Mouse (Mus musculus) T-helper 1 cell (primary cell): ENCODE results near the gene Plekha4.
"Not testable (repeated sequence)": the region's sequence is repeated elsewhere in the genome, so short reads cannot be mapped to it uniquely, and the experiment has no call there.

Experiments used
- in situ Hi-C: fragments of 300-600 bp; cut with MboI, MseI; formaldehyde crosslinking; loops from one replicate; pipeline ENCODE4 v1.15.1; 2025; ENCODE audit warnings: high pct_unique_total_duplicates

Plekha4 gene

DNA sequence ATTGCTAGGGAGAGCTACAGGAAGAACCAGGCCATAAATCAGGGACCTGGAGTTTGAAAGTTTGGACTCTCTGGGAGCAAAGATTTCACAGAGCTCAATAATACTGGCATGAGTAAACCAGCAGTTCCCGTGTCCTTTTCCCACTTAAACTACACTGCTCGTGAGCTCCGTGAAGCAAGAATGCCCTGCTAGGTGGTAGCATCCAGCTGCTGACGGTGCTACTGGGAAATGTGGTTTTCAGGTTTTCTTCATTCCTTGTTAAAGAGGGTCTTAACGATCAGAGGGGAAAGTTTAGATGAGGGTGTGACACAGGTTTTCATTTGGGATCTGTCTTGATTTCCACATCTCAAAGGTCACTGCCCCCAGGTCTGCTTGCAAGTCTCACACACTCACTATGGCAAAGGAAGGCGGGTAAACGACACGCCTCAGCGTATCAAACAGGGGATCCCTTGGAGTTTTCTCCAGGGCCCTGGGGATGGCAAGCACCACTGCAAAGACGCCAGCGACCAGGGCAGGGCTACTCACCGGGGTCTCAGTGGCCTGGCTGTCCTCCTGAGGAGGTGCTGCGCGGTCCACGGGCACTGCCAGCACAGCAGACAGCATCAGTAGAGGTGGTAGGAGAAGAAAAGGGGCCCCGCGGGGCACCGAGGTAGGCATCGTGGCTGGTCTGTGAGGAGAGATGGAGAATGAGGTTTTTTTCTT, 16.8 kb upstream of the Plekha4 start:
- in situ Hi-C loops: no loop called here

DNA sequence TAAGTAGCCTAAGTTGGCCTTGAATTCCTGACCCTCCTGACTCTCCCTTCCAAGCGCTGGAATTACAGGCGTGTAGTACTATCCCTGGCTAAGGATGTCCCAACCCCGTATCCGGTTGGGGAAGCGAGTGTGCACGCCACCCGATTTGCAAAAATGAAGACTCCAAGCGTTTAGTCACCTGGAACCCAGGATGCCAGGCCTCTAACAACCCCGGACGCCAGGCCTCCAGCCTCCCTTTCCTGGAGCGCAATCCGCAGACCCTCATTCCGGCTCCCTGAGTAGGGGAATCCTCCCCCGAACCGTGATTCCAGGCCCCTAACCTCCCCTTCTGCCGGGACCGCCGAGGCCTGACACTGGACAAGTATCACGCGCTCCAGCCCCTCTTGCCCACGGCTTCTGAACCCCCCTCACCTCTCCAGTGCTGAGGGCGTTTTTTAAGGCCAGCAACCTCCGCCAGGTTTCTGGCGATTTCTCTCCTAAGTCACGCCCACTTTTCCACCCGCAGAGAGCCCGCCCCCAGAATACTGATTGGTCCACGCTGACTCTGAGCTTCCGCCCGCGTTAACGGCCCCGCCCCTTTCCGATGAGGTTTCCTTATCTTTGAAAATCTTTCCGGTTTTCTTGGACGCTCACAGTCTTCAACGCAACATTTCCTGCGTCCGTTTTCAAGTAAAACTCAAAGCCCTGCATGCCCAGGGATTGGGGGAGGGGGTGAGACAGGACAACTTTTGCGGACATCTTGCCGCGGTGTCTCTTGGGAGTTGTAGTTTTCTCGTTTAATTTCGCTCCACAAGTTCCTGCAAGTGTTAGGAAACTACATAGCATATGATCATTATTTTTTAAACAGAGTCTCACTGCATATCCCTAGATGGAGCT, 16.0 kb upstream of the Plekha4 start, which contains the start of gene Nucb1:
TSS of gene Nucb1 (minus strand) at position 495 of the 876 bp plus-strand sequence.
- in situ Hi-C loops: no loop called here

DNA sequence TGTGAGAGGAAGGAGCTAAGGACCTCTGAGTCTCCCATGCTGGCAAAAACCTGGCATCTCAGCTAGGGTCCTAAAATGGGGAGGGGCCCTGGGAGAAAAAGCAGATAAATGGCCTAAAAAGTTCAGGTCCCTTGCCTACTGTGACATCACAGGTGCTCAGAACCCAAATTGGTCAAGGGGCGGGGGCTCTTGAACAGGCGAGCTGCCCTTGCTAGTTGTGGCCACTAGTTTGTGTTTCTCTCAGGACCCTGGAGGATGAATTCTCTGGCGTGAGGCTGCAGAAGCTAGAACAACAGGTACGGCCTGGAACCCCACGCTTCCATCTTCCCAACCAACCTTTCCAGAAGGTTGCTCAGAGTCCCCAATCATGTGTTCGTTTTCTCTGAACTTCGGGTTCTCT, 11.7 kb upstream of the Plekha4 start:
- in situ Hi-C loops: no loop called here

GRCm38 (mm10) chr7:45515436-45515835, 10.7 kb upstream of the Plekha4 start:
- in situ Hi-C loops: no loop called here

GRCm38 (mm10) chr7:45516846-45517245, 9.3 kb upstream of the Plekha4 start:
- in situ Hi-C loops: not testable (repeated sequence)

DNA sequence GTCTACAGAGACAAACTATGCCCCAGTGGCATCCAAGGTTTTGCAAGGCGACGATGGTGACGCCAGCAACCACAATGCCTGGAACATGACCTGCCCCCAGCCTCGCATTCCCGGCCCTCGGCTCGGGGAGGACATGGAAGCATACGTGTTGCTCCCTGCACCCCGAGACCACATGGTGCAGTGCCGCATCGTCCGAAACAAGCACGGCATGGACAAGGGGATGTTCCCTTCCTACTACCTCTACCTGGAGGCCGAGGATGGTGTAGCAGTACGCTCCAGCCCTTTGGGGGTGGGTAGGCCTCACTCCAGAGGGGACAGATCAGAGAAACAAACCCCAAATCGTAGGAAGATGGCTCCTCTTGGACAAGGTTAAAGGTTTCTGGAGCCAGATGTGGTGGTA, 7.5 kb upstream of the Plekha4 start:
- in situ Hi-C loops: no loop called here

- in situ Hi-C loops: no loop called here
Measured at GRCm38 (mm10) chr7:45519345-45520120, 6.6 kb upstream of the Plekha4 start.

- in situ Hi-C loops: no loop called here
Measured at GRCm38 (mm10) chr7:45520605-45521004, 5.5 kb upstream of the Plekha4 start.

- in situ Hi-C loops: no loop called here
Measured at GRCm38 (mm10) chr7:45521728-45522184, 4.4 kb upstream of the Plekha4 start.

DNA sequence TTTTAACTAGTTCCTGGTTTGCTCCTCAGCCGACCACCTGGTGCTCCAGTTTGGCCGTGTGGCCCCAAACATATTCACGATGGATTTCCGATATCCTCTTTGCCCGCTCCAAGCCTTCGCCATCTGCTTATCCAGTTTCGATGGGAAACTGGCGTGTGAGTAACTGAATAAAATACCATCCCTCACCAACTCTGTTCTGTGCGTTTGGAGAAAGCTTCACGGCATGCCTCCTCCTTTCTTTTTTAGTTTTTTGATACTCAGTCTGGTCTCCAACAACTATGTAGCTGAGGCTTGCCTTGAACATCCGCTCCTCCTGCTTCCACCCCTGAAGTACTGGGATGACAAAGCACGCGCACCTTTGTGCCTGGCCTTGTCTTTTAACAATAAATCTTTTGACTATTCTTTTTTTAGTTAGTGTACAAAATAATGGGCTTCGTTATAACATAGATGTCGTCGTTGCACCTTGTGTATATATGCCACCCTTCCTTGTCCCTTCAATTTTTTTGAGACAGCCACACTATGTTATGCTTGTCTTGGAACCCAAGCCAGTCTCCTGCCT, 3.9 kb upstream of the Plekha4 start:
- in situ Hi-C loops: no loop called here

DNA sequence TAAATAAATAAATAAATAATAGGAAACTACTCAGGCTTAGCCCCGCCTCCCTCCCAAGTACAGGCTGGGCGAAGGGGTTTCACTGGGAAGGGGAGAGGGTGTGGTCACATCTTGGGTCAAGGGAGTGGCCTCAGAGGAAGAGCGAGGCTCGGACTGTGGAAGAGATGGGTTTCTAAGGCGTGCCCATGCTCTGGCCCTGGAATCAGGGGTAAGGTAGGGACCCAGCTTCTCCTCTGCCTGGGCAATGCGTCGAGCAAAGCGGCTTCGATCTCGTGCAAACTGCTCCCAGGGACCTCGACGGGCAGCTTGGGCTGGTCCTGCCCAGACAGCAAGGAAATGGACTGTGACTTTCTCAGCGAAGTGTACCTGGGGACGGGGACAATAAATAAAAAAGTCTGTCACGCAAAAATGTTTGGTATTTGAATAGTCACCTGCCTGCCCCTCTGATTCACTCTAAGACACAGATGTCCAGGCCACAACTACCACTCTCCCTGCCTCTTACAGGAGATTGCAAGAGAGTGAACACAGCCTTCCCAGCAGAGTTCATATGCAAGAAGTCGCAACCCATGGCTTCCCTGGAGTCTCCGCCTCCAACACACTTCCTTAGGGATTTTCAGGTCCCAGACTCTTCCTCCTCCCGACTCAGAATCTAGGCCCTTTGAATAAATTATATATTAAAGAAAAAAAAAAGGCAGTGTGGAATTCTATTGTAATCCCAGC, 3.0 kb upstream of the Plekha4 start:
- in situ Hi-C loops: no loop called here

DNA sequence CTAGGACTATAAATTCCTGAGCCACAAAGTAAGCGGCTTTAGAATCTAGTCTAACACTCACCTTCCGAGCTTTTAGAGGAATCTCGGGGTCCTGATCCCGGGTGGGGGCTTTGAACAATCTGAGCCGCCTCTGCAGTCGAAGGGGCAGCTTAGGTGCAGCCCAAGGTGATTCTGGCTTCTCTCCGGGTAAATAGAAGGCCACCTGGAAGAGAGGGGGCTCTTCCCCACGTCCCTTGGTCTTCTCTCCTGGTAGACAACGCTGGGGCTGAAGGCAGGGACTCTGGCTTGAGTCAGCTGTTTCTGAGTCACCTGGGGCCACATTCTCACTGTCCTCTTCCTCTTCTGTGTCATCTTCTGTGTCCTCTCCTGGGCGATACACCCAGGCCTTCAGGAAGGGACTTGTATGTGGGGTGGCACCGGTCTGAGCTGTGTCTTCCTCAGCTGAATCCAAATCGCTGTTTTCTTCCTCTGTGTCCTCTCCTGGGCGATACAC, 2.4 kb upstream of the Plekha4 start:
- in situ Hi-C loops: no loop called here

DNA sequence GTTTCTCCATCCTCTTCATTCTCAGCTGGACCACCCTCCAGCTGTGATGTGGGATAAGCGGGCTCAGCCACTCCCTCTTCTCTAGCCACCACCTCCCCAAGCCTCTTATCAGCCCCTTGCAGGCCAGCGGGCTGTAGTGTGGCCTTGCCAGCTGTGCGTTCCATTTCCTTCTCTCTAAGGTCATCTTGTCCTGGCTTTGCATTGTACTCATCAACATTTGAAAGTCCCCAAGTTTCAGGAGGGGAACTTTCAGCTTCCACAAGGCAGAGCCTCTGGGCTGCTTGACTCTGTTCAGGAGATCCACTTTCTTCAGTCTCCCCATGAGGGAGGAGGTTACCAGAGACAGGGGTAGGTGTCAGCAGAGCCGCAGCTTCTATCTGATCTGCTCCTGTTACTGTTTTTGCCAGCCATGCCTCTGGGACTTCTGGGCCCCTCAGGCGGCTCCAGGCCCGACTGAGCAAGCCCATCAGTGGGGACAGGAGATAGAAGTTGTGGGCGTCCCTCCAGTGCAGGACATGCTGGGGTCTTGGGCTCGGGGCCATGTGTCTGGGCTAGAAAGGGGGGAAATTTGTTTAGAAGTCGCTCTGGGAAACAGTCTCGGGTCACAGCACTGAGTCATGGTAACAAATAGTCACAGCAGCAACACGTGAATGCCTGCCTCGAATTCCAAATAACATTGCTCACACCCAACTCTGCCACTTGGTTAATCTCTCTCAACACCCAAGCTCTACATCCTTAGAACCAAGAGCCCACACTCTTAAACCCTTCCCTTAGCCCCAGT, 1.1 kb upstream of the Plekha4 start:
- in situ Hi-C loops: no loop called here

DNA sequence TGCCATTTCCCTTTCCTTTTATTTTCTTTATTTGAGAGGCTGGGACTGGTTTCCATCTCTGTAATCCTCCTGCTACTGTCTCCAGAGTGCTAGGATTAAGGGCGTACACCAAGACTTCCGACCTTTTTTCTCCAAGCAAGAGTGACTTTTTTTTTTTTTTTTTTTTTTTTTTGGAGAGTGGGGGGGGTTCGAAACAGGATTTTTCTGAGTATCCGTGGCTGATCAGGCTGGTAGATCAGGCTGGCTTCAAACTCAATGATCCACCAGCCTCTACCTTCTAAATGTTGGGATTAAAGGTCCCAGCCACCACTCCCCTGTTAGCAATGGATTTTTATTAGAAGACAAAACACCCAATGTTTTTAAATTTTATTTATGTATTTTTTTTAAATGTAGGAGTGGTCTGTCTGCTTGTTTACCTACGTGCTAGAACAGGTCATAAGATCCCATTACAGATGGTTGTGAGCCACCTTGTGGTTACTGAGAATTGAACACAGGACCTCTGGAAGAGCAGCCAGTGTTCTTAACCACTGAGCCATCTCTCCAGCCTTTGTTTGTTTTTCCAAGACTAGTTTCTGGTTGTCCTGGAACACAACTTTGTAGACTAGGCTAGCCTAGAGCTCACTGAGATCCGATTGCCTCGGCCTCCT, 467 bp downstream of the Plekha4 start:
- in situ Hi-C loops: no loop called here

DNA sequence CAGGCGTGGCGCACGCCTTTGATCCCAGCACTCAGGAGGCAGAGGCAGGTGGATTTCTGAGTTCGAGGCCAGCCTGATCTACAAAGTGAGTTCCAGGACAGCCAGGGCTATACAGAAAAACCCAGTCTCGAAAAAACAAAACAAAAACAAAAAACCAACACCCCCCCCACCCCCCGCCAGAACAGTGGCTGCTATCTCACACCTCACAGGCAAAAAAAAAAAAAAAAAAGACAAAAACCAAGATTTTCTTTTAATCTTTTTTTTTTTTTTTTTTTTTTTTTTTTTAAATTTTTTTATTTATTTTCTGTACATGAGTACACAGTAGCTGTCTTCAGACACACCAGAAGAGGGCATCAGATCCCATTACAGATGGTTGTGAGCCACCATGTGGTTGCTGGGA, 1.0 kb downstream of the Plekha4 start:
- in situ Hi-C loops: not testable (repeated sequence)

GRCm38 (mm10) chr7:45529461-45529860, 3.3 kb downstream of the Plekha4 start:
- in situ Hi-C loops: no loop called here

DNA sequence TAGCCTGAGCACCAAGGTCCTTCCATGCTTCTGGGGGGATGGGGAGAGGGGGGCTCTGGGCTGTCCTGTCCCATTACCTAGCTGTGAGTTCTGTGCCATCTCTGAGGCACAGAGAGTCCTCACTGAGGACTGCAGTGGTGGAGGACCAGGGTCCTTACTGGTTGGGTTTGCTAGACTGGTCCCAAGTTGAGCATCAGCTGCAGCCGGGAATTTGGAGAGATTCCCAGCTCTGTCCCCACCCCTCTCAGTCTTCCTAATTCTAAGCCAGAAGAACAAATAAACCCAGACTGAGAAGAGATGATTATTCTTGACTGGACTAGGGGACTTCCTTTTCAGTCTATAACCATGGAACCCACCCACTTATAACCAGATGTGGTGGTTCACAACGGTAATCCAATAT, 4.5 kb downstream of the Plekha4 start:
- in situ Hi-C loops: no loop called here

- in situ Hi-C loops: no loop called here
Measured at GRCm38 (mm10) chr7:45535676-45536075, 9.5 kb downstream of the Plekha4 start.

DNA sequence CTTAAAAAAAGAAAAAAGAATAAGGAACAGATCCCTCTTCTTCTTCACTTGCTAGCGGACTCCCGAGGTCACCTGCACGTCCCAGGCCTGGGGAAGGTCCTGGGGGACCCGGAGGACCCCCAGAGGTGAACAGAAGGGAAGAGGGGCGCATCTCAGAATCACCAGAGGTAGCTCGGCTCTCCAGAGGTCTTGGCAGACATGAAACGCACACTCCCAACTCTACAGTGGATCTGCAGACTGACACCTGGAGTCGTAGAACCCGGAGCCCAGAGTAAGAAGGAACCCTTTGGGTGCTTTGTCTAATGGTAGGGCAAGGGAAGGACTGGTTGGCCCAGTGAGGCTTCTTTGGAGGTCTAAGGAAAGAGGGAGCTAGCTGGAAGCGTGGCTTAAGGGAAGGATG, 11.5 kb downstream of the Plekha4 start:
- in situ Hi-C loops: no loop called here
